Mouse (Mus musculus) megakaryocyte, embryonic 14.5 days (primary cell): Measurements from ENCODE around the gene Fgfr2.

Experiments
- FLI1 ChIP-seq: IDR thresholded peaks from 2 replicates; pipeline ENCODE4 v1.6.1; 2012; ENCODE audit warnings: low read length, inconsistent platforms, mixed read lengths
- GATA1 ChIP-seq: IDR thresholded peaks from 3 replicates; pipeline ENCODE4 v1.6.1; 2012; ENCODE audit warnings: mixed read lengths, low read length, inconsistent platforms, borderline replicate concordance

GRCm38 (mm10) chr7:130572821-130573220, 2550.3 kb downstream of the Fgfr2 start, which contains the start of gene Nsmce4a:
- no peak for TF ChIP-seq FLI1
- no peak for TF ChIP-seq GATA1
